Mouse (Mus musculus) layer of hippocampus, adult 9-10 months (tissue): Measurements from ENCODE around the gene Actr2.
"Not testable (repeated sequence)": the region's sequence is repeated elsewhere in the genome, so short reads cannot be mapped to it uniquely, and the experiment has no call there.

Experiments
- DNase-seq: peaks from one replicate; pipeline ENCODE4 v3.0.0; 2022; ENCODE audit warnings: low spot score

Actr2 gene

GRCm38 (mm10) chr11:20112741-20113480 lies at the start of gene Actr2:
Actr2 (minus strand) TSS chr11:20112913.
- DNase-seq, result peak; percentile 81

DNA sequence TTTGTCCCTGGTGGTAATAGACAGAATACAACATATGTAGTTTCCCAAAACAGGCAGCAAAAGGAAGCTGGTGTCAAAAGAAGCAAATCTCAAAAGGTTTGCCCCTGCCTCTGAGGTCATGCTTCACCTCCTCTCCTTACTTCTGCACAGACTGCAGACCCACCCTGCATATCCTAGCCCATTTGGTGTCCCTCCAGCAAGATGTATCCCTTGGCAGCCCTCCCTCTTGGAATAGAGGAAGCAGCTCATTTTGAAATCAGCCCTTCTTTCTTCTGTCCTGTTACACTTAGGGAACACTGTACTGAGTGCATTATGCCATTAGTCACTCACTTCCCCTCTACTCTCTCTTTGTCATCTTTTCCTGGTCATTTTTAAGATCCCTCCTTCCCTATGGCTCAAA lies 46.2 kb upstream of the Actr2 start:
- DNase-seq, result no peak

- DNase-seq, result not testable (repeated sequence)
Observed at GRCm38 (mm10) chr11:20153542-20153941, 40.8 kb upstream of the Actr2 start.

GRCm38 (mm10) chr11:20152107-20152901 lies 39.6 kb upstream of the Actr2 start:
- DNase-seq, result no peak

DNA sequence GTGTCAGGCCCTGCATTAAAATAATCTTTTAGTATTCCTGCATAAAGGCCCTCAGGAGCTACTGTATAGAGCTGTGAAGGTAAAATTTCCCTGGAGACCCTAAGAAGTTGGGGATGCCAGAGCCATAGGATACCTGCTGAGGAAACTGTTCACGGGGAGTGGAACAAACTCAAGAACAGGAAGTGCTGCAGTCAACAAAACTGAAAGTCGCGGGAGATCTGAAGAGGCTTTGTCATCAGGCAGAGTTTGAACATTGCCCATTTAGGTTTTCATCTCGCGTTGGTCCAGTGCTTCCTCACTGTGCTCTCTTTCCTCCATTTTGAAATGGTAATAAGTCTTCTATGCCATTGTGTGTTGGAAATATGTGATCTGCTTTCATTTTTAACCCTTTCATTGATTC lies 38.6 kb upstream of the Actr2 start:
- no peak for DNase-seq

- no peak for DNase-seq
Observed at GRCm38 (mm10) chr11:20149936-20150335, 37.2 kb upstream of the Actr2 start.

- no peak for DNase-seq
Observed at GRCm38 (mm10) chr11:20145383-20145782, 32.7 kb upstream of the Actr2 start.

DNA sequence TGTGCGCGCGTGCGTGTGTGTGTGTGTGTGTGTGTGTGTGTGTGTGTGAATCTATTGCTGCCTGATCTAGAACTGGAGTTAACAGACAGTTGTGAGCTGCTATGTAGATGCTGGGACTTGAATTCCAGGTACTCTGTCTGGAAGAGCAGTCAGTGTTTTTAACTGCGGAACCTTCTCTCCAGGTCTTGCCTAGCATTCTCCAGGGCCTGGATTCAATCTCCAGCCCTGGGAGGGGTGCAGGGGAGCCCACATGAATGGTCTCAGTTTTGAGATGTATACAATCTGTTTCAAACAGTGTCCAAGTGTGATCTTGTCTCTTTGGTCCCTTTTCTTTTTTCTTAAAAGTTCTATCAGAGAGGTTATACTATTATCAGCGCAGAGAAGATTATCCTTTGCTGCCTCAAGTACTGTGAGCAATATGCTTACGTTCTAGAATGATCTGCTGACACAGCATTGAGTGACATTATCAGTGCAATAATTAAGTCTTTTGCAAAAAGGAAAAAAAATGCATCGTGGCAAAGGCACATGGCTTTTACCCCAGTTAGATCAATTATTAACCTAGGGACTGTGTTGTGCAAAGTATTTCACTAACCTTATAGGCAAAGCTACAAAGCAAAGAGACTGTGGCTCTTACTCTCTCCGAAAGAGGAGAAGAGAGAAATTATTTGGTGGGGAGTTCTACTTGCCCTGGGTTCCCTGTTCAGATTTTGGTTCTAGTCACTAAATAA lies 32.0 kb upstream of the Actr2 start:
- DNase-seq, result no peak

GRCm38 (mm10) chr11:20143687-20144086 lies 31.0 kb upstream of the Actr2 start:
- not testable (repeated sequence) for DNase-seq

- DNase-seq, result no peak
Observed at GRCm38 (mm10) chr11:20142516-20142915, 29.8 kb upstream of the Actr2 start.

DNA sequence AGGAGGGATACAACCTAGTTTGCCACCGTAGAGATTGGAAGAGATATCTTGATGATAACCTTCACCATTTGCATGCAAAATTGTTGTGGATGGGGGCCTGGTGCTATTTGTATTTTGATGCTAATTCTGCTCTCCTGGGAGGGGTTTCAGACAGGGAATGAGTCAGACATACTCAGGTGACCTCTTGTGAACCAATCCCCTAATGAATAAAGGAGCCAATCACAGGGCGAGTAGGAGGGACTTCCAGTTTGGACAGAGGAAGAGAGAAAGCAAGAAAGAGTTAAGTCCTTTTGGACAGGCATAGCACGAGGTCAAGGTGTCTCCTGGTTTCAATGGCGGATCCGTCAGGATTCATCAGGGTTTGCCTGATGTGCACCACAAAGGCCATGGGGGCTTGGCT lies 27.6 kb upstream of the Actr2 start:
- no peak for DNase-seq

- DNase-seq, result no peak
Observed at GRCm38 (mm10) chr11:20139711-20140110, 27.0 kb upstream of the Actr2 start.

GRCm38 (mm10) chr11:20138498-20139208 lies 25.9 kb upstream of the Actr2 start:
- DNase-seq, result no peak

DNA sequence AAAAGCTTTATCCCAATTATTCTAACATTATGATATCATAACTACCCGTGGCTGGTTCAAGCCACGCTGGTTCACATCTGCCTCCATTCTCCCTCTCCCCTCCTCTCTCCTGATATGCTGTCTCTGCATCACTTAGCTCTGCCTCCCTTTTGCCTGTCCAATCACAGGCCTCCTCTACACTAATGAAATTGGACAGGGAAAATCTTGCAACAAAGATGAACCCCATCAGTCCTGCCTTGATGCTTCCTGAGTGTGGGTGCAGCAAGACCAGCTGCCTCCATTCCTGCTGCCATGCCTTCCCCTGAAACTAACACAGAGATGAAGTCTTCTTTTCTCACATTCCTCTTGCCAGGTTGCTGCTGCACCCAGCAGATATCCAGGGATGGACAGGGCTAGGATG lies 25.2 kb upstream of the Actr2 start:
- DNase-seq, result no peak

- DNase-seq, result no peak
Observed at GRCm38 (mm10) chr11:20136314-20136713, 23.6 kb upstream of the Actr2 start.

DNA sequence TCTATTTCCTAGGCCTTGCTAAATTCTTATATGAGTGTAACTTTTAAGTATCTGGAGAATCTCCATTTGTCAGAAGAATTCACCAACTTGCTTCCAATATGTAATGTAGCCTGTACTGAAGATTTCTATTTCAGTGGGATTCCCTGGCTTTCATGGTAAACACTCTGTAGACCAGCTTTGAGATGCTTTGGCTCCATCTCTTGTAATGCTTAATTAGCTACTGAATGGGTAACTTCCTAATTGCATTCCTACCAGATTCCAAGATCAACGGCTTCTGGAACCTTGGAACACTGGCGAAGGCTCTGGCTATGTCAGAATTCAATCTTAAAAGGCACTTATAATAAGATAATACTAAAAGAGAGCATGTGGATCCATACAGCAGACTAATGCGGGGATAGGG lies 22.2 kb upstream of the Actr2 start:
- not testable (repeated sequence) for DNase-seq

- no peak for DNase-seq
Observed at GRCm38 (mm10) chr11:20133721-20134120, 21.0 kb upstream of the Actr2 start.

DNA sequence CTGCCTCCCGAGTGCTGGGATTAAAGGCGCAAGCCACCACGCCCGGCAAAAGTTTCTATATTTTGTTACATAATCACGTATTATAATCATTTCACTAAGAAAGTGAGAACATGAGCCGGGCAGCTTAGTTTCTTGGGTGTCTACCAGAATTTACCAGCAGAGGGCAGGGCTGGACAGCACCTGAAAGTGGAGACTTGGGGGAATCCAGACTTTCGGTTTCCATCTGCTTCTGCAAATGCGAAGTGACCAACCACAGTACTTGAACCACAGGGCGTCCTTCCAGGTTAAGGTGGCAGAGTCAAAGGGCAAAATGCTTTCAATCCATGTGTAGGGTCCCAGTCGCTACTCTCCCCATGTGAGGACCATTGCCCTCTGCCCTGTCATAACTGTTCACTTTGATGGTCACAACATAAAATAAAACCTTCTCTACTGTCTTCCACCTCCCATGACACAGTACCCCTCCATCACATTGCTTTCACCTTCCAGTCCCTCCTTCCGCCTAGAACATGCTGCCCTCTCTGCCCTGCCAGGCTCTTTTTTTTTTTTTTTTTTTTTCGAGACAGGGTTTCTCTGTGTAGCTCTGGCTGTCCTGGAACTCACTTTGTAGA lies 20.3 kb upstream of the Actr2 start:
- DNase-seq, result peak; percentile 72

GRCm38 (mm10) chr11:20126673-20127516 lies 14.2 kb upstream of the Actr2 start:
- no peak for DNase-seq

- DNase-seq, result no peak
Observed at GRCm38 (mm10) chr11:20125423-20125822, 12.7 kb upstream of the Actr2 start.

DNA sequence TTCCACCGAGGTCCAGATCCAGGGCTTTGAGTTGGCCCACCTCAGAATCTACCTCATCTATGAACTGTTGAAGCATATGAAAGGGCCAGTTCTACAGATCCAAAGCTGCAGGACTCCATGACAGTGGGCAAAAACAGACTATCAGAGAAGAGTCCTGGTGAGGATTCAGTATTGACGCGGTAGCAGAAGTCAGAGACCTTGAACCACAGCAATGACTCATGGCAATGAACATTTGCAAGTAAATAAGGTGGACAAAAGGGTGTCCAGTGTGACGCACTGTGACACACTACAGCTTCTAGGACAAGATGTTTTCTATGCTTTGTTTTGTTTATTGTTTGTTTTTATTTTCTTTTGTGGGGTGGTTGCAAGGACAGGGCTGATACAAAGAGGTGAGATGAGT lies 4.0 kb upstream of the Actr2 start:
- no peak for DNase-seq
